Mouse (Mus musculus) gastrocnemius, postnatal 36 days (tissue): ENCODE results near the gene Lrmda. TPM values are rescaled to one million over a fixed set of nuclear protein-coding genes. Genes with fewer than 3 reads are reported as not detected.

Experiments used
- DNase-seq, 2 experiments: peaks; one replicate each; pipeline ENCODE4 v3.0.0; 2022
- intact Hi-C: fragments of 180-260 bp; cut with DNase I; formaldehyde crosslinking; loops from one replicate; pipeline ENCODE4 v1.15.1; 2025
- total RNA-seq, 2 experiments: library from RNA; stranded (reverse); gene quantifications; 2 replicates each; pipeline ENCODE4 v1.2.3; 2021

The Lrmda gene
- total RNA-seq, 2 experiments from 2014 or later: 1.7 to 2.8 TPM

GRCm38 (mm10) chr14:22589503-22590215, 570.1 kb downstream of the Lrmda start:
- intact Hi-C loops: no loop called here
- DNase-seq: no peak

GRCm38 (mm10) chr14:22591186-22591585, 571.7 kb downstream of the Lrmda start:
- intact Hi-C loops: no loop called here
- no peak for DNase-seq

DNA sequence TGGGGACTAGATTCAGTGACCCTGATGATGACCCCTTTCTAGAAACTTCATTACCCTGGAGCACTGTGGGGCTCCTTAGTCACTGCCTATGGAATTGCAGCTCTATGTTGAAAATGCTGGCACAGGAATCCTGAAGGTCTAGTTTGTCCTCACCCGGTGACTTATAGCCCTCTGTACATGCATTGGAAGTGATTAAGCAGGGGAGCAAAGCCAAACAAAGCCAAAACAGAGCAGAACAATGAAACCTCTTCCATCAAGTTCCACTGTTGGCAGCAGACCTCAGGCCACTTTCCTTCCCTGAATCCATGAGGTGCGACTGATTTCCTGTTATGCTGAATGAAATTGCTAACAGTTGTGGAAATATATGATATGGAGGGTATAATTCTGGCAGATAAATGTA, 578.0 kb downstream of the Lrmda start:
- DNase-seq: no peak
- intact Hi-C loops: no loop called here

- DNase-seq: no peak
- intact Hi-C loops: no loop called here
These were observed 579.1 kb downstream of the Lrmda start for GRCm38 (mm10) chr14:22598638-22599037.

GRCm38 (mm10) chr14:22600166-22600565, 580.7 kb downstream of the Lrmda start:
- no peak for DNase-seq
- intact Hi-C loops: no loop called here

DNA sequence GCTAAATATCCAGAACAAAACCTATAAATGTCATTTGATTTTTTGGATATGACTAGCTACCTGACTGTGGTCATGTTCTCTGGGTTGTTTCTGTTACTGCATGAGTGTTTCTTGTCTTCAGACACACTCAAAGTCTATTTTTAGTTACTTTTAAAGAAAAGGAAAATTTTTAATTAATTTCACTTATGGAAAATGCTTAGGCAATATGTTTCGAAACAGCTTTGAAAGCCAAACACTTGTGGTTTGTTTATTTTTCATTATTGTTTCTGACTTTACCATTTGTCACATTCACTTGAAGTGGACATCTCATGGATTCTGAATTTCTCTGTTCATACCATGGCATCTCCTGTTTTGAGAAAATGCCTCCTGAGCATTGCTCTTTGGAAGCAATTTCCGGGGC, 582.8 kb downstream of the Lrmda start:
- no peak for DNase-seq
- intact Hi-C loops: no loop called here

- no peak for DNase-seq
- intact Hi-C loops: no loop called here
These were observed 589.1 kb downstream of the Lrmda start for GRCm38 (mm10) chr14:22608599-22608998.

DNA sequence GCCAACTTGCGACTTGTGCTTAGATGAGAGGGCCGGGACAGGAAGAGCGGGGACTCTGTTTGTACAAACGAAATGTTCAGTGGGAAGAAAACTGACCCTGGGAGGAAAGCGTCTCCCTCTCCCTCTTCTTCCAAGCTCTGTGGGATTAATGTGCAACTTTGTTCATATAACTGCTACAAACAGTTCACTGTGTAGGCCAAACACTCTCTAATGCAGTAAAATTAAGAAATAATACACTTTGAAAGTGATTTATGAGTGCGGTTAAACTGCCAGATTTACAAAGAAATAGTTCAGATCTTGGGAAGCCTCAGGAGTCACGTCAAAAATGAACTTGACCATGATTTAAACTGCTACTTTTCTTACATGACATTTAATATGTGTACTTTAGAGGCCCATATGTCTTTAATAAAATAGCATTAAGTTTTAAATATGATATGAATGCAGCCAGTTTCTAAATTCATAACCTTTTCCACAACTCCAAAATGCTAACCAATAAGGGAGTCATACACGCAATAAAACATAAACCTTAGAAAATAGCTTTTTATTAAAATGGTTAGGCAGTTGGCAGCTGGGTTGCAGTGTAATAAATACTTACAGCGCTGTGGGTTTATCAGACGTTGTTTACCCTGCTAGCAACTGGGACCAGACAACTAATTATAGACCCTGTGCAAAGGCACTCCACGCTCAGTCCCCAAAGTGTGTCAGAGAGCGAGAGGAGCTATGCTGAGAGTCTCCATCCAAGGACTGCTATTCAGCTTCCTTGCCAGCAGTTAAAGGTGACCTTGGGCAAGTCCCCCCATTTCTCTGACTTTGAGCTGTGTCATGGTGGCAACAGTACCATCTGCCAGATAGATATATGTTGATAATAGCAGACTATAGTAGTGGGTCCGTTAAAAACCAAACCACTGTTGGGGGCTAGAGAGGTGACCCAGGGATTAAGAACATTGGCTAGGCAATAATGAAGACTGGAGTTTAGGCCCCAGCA, 590.0 kb downstream of the Lrmda start:
- DNase-seq: no peak
- intact Hi-C loops: no loop called here

DNA sequence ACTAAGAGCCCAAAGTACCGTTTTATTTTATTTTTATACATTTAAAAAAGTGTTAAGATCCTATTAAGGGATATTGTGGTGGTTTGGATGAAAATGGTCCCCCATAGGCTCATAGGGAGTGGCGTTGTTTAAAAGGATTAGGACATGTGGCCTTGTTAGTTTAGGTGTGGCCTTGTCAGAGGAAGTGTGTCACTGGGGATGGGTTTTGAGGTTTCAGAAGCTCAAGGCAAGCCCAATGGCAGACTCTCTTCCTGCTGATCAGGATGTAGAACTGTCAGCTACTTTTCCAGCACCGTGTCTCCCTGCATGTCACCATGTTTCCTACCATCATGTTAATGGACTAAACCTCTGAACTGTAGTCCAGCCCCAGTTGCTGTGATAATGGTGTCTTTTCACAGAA, 591.5 kb downstream of the Lrmda start:
- intact Hi-C loops: no loop called here
- no peak for DNase-seq

GRCm38 (mm10) chr14:22620191-22620590, 600.7 kb downstream of the Lrmda start:
- DNase-seq: no peak

DNA sequence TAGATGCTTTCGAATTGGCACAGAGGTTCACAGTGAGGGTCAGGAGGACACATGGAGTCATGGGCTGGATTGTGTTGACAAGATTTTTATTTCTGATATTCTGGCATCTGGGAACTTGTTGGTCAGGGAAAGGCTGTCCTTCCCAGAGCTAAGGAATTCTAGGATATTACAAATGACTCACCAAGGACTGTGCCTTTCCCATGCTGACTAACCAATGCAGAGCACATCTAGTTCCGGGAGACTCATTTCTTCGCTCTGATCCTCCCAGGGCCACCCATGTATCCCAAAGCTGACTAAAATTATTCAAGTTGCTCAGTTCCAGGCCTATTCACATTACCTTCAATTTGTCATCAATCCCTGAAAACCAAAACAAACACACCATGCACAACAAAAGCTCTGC, 602.4 kb downstream of the Lrmda start:
- no peak for DNase-seq
- intact Hi-C loops: no loop called here

More at GRCm38 (mm10) chr14:22620191-22620590, 600.7 kb downstream of the Lrmda start:
- intact Hi-C loops: no loop called here

- DNase-seq: peak in 1 of 2 experiments; percentile 24
- intact Hi-C loops: no loop called here
These were observed 607.8 kb downstream of the Lrmda start for GRCm38 (mm10) chr14:22627105-22627829.

DNA sequence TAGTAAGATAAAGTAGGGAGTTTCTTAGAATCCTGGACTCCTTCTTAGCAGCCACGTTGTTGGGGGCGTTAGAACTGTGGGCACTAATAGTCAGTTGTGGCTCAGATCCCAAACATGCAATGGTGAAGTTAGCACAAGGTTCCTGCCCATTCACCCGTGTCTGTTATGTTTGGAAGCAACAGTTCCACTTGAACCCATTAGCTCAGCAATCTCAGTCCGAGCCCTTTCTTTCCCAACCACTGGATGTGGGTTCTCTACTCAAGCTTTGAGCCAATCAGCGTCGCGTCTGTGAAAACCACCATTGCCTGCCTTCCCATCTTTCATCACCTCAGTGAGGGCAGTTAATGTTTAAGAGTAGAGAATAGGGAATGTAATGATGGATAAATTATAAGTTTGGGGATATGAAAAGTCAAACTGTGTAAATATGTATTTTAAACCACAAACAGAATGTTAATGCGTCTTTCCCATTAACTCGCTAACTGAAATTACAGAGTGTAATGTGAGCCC, 610.9 kb downstream of the Lrmda start:
- no peak for DNase-seq
- intact Hi-C loops: no loop called here

DNA sequence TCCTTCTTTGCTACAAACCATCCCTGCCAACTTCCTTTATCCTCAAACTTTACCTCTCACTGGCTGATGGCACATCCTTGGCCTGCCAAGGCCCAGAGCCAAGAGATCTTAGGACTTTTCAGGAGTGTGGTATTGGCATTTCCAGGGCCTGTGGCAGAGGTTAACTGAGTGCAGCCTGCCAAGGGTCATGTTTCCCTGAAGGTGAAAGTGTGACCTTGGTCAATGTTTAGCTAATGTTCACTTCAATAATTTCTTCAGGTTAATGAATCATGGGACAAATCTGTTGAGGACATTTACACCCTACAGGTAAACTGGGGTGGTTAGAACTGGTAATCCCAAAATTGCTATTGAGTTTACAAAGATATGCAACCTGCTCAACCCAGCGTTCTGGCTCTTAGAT, 614.1 kb downstream of the Lrmda start:
- intact Hi-C loops: no loop called here
- DNase-seq: no peak

DNA sequence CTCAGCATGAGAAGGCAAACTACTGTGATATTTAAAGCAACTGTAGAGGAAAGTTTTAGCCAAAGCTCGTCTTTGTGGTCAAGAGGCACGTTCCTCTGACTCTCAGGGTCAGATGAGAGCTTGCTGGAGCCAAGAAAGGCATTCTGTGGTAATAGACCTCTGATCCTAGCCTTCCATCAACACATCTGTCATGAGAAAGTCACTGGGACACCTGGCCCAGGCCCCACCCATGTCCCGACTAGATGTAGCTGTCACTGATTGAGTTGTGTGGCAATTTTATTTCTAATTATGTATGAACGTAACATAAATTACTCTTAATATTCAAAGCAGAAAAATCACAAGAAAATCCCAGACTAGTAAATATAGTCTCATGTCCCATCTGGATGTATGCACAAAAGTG, 624.0 kb downstream of the Lrmda start:
- no peak for DNase-seq
- intact Hi-C loops: no loop called here

GRCm38 (mm10) chr14:22647879-22648611, 628.5 kb downstream of the Lrmda start:
- intact Hi-C loops: no loop called here
- DNase-seq: no peak

DNA sequence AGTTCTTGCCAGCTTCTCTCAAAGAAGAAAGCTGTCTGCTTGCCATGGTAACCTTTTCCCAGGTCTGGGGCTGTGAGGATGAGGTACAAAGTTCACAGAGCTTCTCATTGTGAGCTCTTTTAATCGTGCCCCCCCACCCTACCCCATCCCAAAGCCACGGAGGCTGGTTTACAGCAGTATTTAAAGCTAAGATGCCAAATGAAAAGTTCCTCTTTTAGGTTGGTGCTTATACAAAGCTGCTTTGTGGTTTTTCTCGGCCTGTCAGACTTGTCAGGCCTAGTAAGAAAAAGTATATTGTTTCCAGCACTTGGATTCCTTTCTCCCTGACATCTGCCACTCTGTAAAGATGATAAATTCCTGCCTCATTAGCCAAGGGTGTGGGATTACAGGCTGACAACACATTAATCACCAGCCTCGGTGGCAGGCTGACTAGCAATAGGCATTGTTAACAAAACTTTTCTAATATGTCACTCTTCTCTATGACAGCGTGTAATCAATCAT, 629.9 kb downstream of the Lrmda start:
- DNase-seq: no peak
- intact Hi-C loops: no loop called here

DNA sequence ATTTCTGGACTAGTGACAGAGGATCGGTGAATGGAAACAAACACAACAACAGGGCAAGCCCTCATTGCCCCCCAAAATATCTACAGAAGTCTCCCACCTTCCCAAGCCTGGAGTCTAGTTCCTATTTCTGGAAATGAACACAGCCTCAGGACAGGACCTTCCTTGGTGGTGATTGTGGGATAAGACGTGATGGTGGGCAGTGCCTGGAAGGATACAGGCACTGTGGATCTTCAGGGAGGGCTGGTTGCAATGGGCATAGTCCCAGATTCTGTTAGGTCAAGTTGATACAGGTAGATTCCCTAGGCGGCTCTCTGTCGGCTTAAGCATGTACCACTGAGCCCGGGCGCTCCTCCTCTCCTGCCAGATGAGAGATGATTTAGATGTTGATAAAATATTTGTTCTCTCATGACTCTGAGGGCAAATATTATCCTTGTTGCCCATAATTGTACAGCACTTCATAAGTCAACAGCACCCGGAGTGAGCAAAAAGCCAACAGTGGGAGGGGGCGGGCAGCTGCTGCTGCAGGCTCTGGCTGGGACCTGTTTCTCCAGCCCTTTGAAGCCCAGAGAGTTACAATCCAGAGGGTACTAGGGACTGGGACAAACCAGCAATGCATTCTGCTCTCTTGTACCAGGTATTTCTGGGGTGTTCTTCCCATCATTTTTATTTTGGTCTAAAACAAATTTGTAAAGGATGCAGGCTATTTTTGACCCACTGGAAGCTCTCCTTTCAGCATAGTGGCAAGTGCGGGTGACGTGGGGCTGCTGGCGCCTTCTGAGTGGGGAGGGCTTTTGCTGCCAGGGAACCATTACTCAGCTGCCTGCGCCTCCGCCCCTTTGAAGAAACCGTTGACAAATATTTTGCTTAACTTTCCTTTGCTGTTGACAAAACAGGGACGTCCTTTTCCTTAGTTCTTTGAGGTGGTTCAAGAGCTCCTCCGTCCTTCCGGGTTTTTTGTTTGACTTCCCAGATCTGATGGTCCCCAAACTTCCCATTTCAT, 630.8 kb downstream of the Lrmda start:
- intact Hi-C loops: no loop called here
- DNase-seq: peak in 1 of 2 experiments; percentile 29
